Mouse (Mus musculus): Measurements from ENCODE around the gene Gimap1. TPM values are rescaled to one million over a fixed set of nuclear protein-coding genes. Genes with fewer than 3 reads are reported as not detected.
A peak's percentile ranks its signal among the peaks of the same experiment; 100 is the strongest.

Gimap1 gene
- polyA plus RNA-seq, 1 experiment: not detected

DNA sequence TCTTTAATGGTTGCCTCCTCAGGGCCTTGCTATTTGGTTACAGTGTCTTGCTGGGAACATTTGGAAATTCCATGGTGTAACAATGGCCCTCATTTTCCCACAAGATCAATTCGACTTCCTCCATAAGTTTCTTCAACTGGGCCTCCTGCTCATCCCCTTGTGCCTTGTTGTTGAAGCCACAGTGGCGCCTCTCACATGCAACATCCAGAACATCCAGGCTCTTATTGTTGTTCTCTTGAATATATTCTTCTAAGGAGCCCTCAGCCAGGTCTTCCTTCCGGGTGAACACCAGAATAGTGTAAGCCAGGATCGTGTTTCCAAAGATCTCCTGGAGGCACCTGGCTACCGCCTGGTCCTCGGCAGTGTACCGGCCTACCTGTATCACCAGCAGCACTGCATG is 36.7 kb upstream of the Gimap1 start:
- Histone ChIP-seq H3K27ac (ENCODE audit: insufficient read depth, low read depth, low read length) (no peak overlapping the region), H3K4me3 (ENCODE audit: insufficient read depth, low read depth, low read length) (no peak overlapping the region), H3K4me1 (ENCODE audit: control insufficient read depth, insufficient read depth, low read length) (no peaks in the 10 kb centered on the region)
- TF ChIP-seq POLR2A (IDR thresholded peaks at IDR 0.05; ENCODE audit: insufficient read depth, low read depth, low read length) (no peak), CTCF (IDR thresholded peaks at IDR 0.05; ENCODE audit: insufficient read depth, low read depth, low read length) (no peak)
- 87% methylated on average over 7 of the region's 7 CpGs for WGBS

- H3K27ac ChIP-seq (ENCODE audit: insufficient read depth, low read depth, low read length): no peak overlapping the region
- TF ChIP-seq CTCF (IDR thresholded peaks at IDR 0.05; ENCODE audit: insufficient read depth, low read depth, low read length) (no peak), POLR2A (IDR thresholded peaks at IDR 0.05; ENCODE audit: insufficient read depth, low read depth, low read length) (no peak)
- no peak overlapping the region for H3K4me3 ChIP-seq (ENCODE audit: insufficient read depth, low read depth, low read length)
- H3K4me1 ChIP-seq (ENCODE audit: control insufficient read depth, insufficient read depth, low read length): no peaks in the 10 kb centered on the region
- 76% methylated on average over 5 of the region's 5 CpGs for WGBS
Measured at GRCm38 (mm10) chr6:48702601-48703000, 36.3 kb upstream of the Gimap1 start.

DNA sequence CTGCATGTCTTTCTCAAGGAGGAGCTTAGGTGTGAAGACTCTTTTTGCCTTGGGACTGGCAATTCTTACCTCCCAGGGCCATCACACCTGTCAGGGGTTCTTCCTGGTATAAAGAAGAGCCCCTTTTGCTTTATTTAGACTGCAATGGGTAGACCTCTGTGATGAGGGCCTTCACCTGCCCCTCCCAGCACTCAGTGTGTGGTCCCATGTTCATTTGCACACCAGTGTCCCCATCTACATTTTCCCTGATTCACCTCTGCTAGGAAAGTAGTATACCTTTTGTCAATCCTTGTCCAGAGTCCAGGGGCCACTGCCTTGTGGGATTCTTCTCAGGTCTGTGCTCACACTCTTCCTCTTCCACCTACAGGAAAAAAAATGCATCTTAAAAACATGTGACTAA is 34.7 kb upstream of the Gimap1 start:
- Histone ChIP-seq H3K4me3 (ENCODE audit: insufficient read depth, low read depth, low read length) (no peak overlapping the region), H3K27ac (ENCODE audit: insufficient read depth, low read depth, low read length) (no peak overlapping the region), H3K4me1 (ENCODE audit: control insufficient read depth, insufficient read depth, low read length) (no peaks in the 10 kb centered on the region)
- TF ChIP-seq POLR2A (IDR thresholded peaks at IDR 0.05; ENCODE audit: insufficient read depth, low read depth, low read length): no peak
- TF ChIP-seq CTCF (IDR thresholded peaks at IDR 0.05; ENCODE audit: insufficient read depth, low read depth, low read length): no peak

DNA sequence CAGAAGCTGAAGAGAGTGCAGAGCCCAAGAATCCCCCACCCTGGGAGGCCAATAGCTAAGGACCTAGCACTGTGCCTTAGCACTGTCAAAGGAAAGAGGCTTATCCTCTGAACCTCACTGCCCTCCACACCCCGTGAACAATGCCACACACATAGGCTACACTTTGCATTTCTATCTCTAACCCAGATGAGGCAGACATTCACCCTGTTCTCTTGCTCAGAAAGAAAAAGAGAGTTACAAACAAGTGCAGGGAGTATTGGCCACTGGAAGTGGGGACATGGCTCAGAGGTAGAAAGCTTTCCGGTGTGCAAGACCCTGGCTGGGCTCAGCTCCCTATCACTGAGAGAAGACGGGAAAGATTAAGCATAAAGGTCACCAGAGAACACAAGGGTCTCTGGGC is 32.7 kb upstream of the Gimap1 start:
- WGBS: 68% methylated on average over 3 of the region's 3 CpGs
- H3K4me3 ChIP-seq (ENCODE audit: insufficient read depth, low read depth, low read length): no peak overlapping the region
- H3K27ac ChIP-seq (ENCODE audit: insufficient read depth, low read depth, low read length): no peak overlapping the region
- no peaks in the 10 kb centered on the region for H3K4me1 ChIP-seq (ENCODE audit: control insufficient read depth, insufficient read depth, low read length)
- TF ChIP-seq CTCF (IDR thresholded peaks at IDR 0.05; ENCODE audit: insufficient read depth, low read depth, low read length) (no peak), POLR2A (IDR thresholded peaks at IDR 0.05; ENCODE audit: insufficient read depth, low read depth, low read length) (no peak)

GRCm38 (mm10) chr6:48718455-48718854 is 20.4 kb upstream of the Gimap1 start, which contains the start of the genes Gm28053 and Gimap7:
Gene Gm28053, plus strand, starts transcription at chr6:48718607.
Gene Gimap7, plus strand, starts transcription at chr6:48718621.
- no peaks in the 10 kb centered on the region for H3K4me1 ChIP-seq (ENCODE audit: control insufficient read depth, insufficient read depth, low read length)
- H3K27ac ChIP-seq (ENCODE audit: insufficient read depth, low read depth, low read length): no peak within 1 kb of the TSS
- TF ChIP-seq CTCF (IDR thresholded peaks at IDR 0.05; ENCODE audit: insufficient read depth, low read depth, low read length) (no peak), POLR2A (IDR thresholded peaks at IDR 0.05; ENCODE audit: insufficient read depth, low read depth, low read length) (no peak)
- no peak within 1 kb of the TSS for H3K4me3 ChIP-seq (ENCODE audit: insufficient read depth, low read depth, low read length)
- 55% methylated on average over 2 of the region's 2 CpGs for WGBS

DNA sequence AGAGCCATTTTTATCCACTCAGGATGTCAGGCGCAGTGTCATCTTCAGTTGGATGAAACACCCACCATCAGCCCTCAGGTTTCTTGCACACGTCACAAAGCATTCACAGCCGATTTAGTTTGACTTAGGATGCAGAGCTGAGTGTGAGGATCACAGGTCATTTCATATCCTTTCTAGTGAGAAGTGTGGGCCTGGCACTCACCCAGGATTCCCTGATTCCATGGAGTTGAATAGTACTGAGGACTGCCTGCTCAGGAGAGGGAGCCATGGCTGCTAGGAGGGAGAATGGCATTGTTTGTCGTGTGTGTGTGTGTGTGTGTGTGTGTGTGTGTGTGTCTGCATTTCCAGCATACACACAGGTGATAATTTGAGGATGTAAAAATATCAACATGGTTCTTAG is 18.5 kb upstream of the Gimap1 start:
- Histone ChIP-seq H3K4me1 (ENCODE audit: control insufficient read depth, insufficient read depth, low read length) (no peaks in the 10 kb centered on the region), H3K4me3 (ENCODE audit: insufficient read depth, low read depth, low read length) (no peak overlapping the region), H3K27ac (ENCODE audit: insufficient read depth, low read depth, low read length) (no peak overlapping the region)
- 73% methylated on average over 4 of the region's 4 CpGs for whole genome bisulfite sequencing
- no peak for TF ChIP-seq CTCF (IDR thresholded peaks at IDR 0.05; ENCODE audit: insufficient read depth, low read depth, low read length)
- no peak for TF ChIP-seq POLR2A (IDR thresholded peaks at IDR 0.05; ENCODE audit: insufficient read depth, low read depth, low read length)

DNA sequence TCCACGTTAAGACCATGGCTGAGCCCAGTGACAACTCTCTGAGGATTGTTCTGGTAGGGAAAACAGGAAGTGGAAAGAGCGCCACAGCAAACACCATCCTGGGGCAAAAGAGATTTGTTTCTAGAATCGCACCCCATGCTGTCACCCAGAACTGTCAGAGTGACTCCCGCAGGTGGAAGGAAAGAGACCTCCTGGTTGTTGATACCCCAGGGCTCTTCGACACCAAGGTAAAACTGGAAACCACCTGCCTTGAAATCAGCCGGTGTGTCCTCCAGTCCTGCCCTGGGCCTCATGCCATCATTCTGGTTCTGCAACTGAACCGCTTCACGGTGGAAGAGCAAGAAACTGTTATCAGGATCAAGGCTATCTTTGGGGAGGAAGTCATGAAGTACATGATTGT is 15.4 kb upstream of the Gimap1 start:
- H3K4me3 ChIP-seq (ENCODE audit: insufficient read depth, low read depth, low read length): no peak overlapping the region
- TF ChIP-seq CTCF (IDR thresholded peaks at IDR 0.05; ENCODE audit: insufficient read depth, low read depth, low read length) (no peak), POLR2A (IDR thresholded peaks at IDR 0.05; ENCODE audit: insufficient read depth, low read depth, low read length) (no peak)
- 87% methylated on average over 8 of the region's 8 CpGs for WGBS
- H3K4me1 ChIP-seq (ENCODE audit: control insufficient read depth, insufficient read depth, low read length): no peaks in the 10 kb centered on the region
- no peak overlapping the region for H3K27ac ChIP-seq (ENCODE audit: insufficient read depth, low read depth, low read length)

DNA sequence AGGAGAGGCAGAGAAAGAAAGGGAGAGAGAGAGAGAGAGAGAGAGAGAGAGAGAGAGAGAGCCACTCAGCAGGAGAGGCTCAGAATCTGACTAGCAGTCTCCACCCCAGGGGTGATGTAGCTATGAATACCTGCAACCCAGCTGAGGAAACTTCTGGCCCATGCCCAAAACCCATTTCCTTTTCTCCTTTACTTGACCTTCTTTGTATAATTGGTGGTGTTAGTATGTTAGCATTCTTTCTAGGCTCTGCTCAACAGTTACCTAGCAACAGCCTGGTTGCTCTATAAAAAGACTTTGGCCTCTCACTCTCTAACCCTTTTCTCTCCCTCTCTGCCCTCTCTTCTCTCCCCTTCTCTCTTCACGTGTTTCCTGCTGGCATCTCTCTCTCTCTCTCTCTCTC is 13.4 kb upstream of the Gimap1 start:
- no peak for TF ChIP-seq POLR2A (IDR thresholded peaks at IDR 0.05; ENCODE audit: insufficient read depth, low read depth, low read length)
- no peak for TF ChIP-seq CTCF (IDR thresholded peaks at IDR 0.05; ENCODE audit: insufficient read depth, low read depth, low read length)
- Histone ChIP-seq H3K4me3 (ENCODE audit: insufficient read depth, low read depth, low read length) (no peak overlapping the region), H3K27ac (ENCODE audit: insufficient read depth, low read depth, low read length) (peak overlapping the region; percentile 51; the same call in 1 of the 2 replicates), H3K4me1 (ENCODE audit: control insufficient read depth, insufficient read depth, low read length) (no peaks in the 10 kb centered on the region)
- 0% methylated on average over 1 of the region's 1 CpGs for WGBS

- TF ChIP-seq POLR2A (IDR thresholded peaks at IDR 0.05; ENCODE audit: insufficient read depth, low read depth, low read length) (no peak), CTCF (IDR thresholded peaks at IDR 0.05; ENCODE audit: insufficient read depth, low read depth, low read length) (no peak)
- WGBS: 97% methylated on average over 5 of the region's 5 CpGs
- no peak overlapping the region for H3K27ac ChIP-seq (ENCODE audit: insufficient read depth, low read depth, low read length)
- no peak overlapping the region for H3K4me3 ChIP-seq (ENCODE audit: insufficient read depth, low read depth, low read length)
- H3K4me1 ChIP-seq (ENCODE audit: control insufficient read depth, insufficient read depth, low read length): no peaks in the 10 kb centered on the region
Measured at GRCm38 (mm10) chr6:48727761-48728160, 11.1 kb upstream of the Gimap1 start.

DNA sequence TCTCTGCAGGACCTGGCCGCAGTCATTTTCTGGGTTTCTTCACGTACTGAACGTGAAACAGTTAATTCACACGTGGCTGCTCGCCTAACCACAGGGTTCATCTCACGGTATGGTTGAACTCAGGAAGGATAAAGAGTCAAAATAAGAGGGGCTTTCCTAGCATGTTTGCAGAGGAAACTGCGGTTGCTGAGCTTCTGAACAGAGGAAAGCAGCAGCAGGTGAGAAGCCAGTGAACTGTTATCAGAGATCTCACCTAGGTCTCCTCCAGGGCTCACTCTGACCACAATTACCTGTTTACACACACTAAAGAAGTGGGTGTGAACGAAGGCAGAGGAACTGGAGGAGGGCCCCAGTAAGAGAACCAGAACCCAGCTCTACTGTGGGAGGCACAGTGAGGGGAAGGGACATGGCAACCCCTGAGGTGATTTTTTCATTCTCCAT is 6.0 kb upstream of the Gimap1 start:
- WGBS: 63% methylated on average over 8 of the region's 8 CpGs
- no peak for TF ChIP-seq POLR2A (IDR thresholded peaks at IDR 0.05; ENCODE audit: insufficient read depth, low read depth, low read length)
- no peak for TF ChIP-seq CTCF (IDR thresholded peaks at IDR 0.05; ENCODE audit: insufficient read depth, low read depth, low read length)
- Histone ChIP-seq H3K4me3 (ENCODE audit: insufficient read depth, low read depth, low read length) (no peak overlapping the region), H3K27ac (ENCODE audit: insufficient read depth, low read depth, low read length) (no peak overlapping the region), H3K4me1 (ENCODE audit: control insufficient read depth, insufficient read depth, low read length) (no peaks in the 10 kb centered on the region)

All from olfactory bulb, adult 2 months (tissue).